Mouse (Mus musculus) left cerebral cortex, postnatal 14 days (tissue): ENCODE measurements at regions not wholly inside any gene's neighbourhood (a gene's known extent, or its start where the extent isn't known, plus 50 kb on each side); places are given as distances from the start of the nearest gene placed in this dataset.

Source experiments
- DNase-seq, 2 experiments: peaks; one replicate each; pipeline ENCODE4 v3.0.0; 2021 to 2022; ENCODE audit warnings: low spot score in 2 of 2, mixed read lengths in 1 of 2
- intact Hi-C: fragments of 180-260 bp; cut with DNase I; formaldehyde crosslinking; loops from one replicate; pipeline ENCODE4 v1.15.1; 2025

DNA sequence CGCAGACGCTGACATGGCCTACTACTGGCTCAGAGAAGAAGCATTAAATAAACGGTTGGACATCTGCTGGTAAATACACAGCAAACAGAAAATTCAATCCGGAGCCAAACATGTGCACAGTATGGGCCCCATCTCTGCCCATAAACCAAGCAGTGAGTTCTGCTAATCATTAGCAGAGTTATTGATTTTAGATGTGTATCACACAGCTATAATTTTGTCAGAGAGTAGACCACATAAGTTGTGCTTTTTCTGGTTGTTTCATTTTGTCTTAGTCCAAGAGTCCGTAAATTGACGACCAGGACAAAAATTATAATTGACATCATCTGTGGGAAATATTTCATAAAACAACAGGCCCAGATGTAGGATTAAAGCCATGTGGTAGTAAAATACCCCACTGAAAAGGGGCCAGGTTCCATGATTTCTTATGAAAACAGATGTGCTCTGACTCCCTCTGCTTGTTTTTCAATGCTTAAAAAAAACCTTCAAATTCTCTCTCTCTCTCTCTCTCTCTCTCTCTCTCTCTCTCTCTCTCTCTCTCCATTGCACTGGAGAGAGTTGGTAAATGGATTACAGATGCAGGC is 339.3 kb downstream of the Hao1 start:
- intact Hi-C loops = no loop called here
- no peak for DNase-seq

DNA sequence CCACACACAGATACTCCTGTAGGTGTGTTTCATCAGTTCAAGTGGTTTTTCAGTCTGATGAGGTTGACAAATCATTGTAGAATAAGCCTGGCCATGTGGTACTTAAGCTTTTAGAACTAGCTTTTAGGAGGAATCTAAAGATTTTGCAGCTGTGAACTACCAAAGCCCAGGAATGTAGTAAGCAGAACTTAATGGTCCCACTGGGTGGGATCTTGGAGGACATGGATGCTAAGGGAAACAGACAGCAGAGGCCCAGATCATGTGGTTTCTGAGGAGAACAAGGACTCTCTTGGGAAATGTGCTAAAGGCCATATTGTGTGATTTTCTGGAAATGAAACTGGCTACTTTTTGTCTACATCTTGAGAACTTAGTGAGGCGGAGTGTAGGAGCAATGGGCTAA is 350.9 kb downstream of the Hao1 start:
- no peak for DNase-seq
- intact Hi-C loops = no loop called here

DNA sequence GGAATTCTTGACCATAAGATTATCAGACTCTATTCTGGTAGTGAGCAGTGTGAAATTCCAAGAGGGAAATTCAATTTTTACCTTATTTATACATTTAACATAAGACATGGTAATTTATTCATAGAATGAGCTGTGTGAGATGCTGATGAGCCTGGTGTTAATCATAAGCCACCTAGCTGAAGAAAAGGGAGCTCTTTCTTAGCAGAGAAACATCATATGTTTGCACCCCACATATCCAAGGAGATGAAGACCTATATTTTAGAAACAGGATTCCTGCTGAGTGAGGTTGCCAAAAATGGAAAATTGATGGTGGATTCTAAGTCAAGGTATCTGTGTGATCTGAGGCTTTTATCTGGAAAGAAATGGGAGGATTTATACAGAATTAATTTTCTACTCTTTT is 358.2 kb downstream of the Hao1 start:
- peak in 1 of 2 experiments; percentile 1 for DNase-seq

DNA sequence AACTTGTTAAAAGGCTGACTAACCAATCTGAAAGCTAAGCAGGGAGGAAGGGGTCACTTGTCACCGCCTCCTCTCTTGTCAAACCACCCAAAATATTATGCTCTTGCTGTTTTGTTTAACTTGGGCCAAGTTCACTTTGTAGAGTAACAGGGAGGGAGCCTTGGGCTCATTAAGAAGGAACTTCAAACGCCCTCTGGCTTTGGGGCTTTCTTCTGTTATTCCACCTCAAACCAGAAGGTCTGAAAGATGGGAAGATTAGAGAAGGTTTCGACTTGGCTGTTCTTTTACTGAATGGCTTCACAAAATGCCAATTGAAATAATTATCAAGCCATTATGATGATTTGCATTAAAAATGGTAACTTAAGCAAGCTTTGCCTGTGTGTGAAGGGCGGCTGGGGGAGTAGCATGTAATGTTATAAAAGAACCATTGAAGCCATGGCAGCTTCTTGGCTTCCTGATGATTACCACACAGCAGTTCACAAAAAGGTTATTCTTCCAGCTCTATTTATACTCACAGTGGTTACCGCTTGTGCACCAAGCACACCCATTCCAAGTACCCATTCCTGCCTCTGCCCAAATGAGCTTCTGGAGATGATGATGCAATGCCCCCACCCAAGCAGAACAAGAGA is 364.6 kb downstream of the Hao1 start:
- intact Hi-C loops = no loop called here
- DNase-seq = no peak

More for the DNA sequence above, 358.2 kb downstream of the Hao1 start:
- intact Hi-C loops = no loop called here
